Mouse (Mus musculus): ENCODE data around the gene Ldhal6b.

DNA sequence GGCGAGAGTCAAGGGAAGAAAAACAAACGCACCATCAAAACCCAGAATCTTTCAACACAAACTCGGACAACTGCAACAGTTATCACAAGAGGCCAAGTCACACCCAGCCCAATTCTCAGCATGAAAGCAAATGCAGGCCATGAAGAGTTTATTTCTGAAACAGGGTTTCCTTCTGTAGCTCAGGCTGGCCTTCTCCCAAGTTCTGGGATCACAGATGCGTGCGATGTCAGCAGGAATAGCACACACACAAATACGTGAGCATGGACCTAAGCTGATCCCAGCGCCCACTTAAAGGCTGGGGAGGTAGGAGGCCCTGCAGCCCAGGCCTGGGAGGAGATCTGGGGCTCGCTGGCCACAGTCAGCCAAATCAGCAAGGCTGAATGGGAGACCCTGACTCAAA, 5.6 kb upstream of the Ldhal6b start:
- TF ChIP-seq GATA1 (IDR thresholded peaks at IDR 0.05; ENCODE audit: borderline replicate concordance, low read length), result no peak
- TF ChIP-seq FLI1 (IDR thresholded peaks at IDR 0.05; ENCODE audit: low read length), result no peak

Measured in megakaryocyte, embryonic 14.5 days (primary cell).